ENCODE assay signal across 8 mouse cellular contexts in the genomic region with DNA sequence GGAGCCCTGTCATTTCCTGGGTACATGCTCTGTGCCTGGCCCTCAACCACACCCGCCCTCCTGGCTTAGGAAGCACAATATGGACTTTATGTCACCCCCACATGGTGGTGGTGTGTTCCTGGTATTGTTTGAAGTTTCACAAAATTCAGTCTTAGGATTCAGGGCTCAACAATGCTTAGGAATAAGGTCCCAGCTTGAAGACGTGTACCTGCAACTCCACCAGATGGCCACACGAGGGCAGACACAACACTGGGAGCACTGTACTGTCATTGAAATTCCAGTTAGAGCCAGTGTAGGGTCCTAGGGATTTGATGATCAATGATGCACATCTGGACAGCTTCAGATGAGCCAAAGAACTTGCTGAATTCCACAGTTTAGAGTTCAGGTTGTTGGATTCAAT. TPM values are rescaled to one million over a fixed set of nuclear protein-coding genes. Genes with fewer than 3 reads are reported as not detected.
DNase-seq lines count a peak whose midpoint lies in the region; ATAC-seq and TF ChIP-seq lines count a peak whose summit lies in the region.

No protein-coding gene starts in this region.

- WGBS in neural tube, embryonic 13.5 days = 19% methylated on average over 3 of the region's 3 CpGs

- H3K9ac ChIP-seq in neural tube, embryonic 13.5 days = no peak overlapping the region

- intact Hi-C loops in left cerebral cortex, postnatal 36 days (cut with DNase I) = loop anchor here (2.0 to 5.0 kb wide), 2 partner anchors 44 to 127 kb away; no protein-coding TSS in a partner anchor
- intact Hi-C loops in gastrocnemius, postnatal 36 days (cut with DNase I) = no loop called here

- peak; percentile 12 to 64 for DNase-seq in heart, adult 18-20 months
- no peak for DNase-seq in heart, adult 9 months (ENCODE audit: low spot score in 2 of 2)
- peak; percentile 46 for DNase-seq in cerebellum, adult 8-10 months
- peak; percentile 48 to 76 for DNase-seq in frontal cortex, postnatal 36 days (ENCODE audit: low spot score in 2 of 2)
- DNase-seq in left cerebral cortex, postnatal 36 days (ENCODE audit: low spot score in 2 of 2) = peak; percentile 48 to 55
- DNase-seq in gastrocnemius, postnatal 36 days = no peak

- H3K27ac ChIP-seq in neural tube, embryonic 13.5 days (replicated peaks) = no peak overlapping the region

- no peaks in the 10 kb centered on the region for H3K27me3 ChIP-seq in E14TG2a.4 (ENCODE audit: insufficient read depth, low read length)
- H3K27me3 ChIP-seq in neural tube, embryonic 13.5 days = no peaks in the 10 kb centered on the region

- ATAC-seq in neural tube, embryonic 13.5 days (ENCODE audit: low read depth) = peak; percentile 21; the same call in 1 of the 2 replicates

- no peaks in the 10 kb centered on the region for H3K9me3 ChIP-seq in E14TG2a.4 (ENCODE audit: low read length)
- H3K9me3 ChIP-seq in neural tube, embryonic 13.5 days = no peaks in the 10 kb centered on the region

- peaks cover 81% of the 10 kb centered on the region for H3K36me3 ChIP-seq in E14TG2a.4 (ENCODE audit: insufficient read depth, low read length)
- H3K36me3 ChIP-seq in neural tube, embryonic 13.5 days = peaks cover 80% of the 10 kb centered on the region

- TF ChIP-seq CTCF in E14TG2a.4 (conservative IDR thresholded peaks at IDR 0.05; ENCODE audit: low read length) = peak; percentile 82

- H3K4me1 ChIP-seq in E14TG2a.4 (replicated peaks; ENCODE audit: low read depth, low read length) = peaks cover 15% of the 10 kb centered on the region
- no peaks in the 10 kb centered on the region for H3K4me1 ChIP-seq in neural tube, embryonic 13.5 days (replicated peaks)

- H3K4me2 ChIP-seq in neural tube, embryonic 13.5 days = no peak overlapping the region

- H3K4me3 ChIP-seq in E14TG2a.4 (replicated peaks; ENCODE audit: low read length) = no peak overlapping the region
- no peak overlapping the region for H3K4me3 ChIP-seq in neural tube, embryonic 13.5 days

RNA-seq across cellular contexts. Expression of a gene that starts 47.5 kb away (rescaled TPM):
- total RNA-seq in heart, adult 18-20 months (2021) = 1 to 10 TPM; 5.1 to 6.0 TPM
- 1 to 10 TPM; 5.2 to 9.2 TPM for total RNA-seq in left cerebral cortex, postnatal 36 days (2021)
- polyA plus RNA-seq in neural tube, embryonic 13.5 days (2015; fragmentation: Nextera tagmentation; extraction: Ambion mirVana) = 3.6 and 6.3 TPM in 2 replicates
- total RNA-seq in gastrocnemius, postnatal 36 days (2021) = 10 to 100 TPM; 25.4 to 26.9 TPM

RNA-seq across cellular contexts. Expression of a gene that starts 47.5 kb away (rescaled TPM):
- total RNA-seq in heart, adult 18-20 months (2021) = under 1 TPM; 0.54 to 0.99 TPM
- total RNA-seq in left cerebral cortex, postnatal 36 days (2021) = 100 to 1,000 TPM; 199 to 200 TPM
- 739 and 776 TPM in 2 replicates for polyA plus RNA-seq in neural tube, embryonic 13.5 days (2015; fragmentation: Nextera tagmentation; extraction: Ambion mirVana)
- under 1 TPM in 1 of 2 experiments, not detected in 1; 0.38 TPM for total RNA-seq in gastrocnemius, postnatal 36 days (2021)

RNA-seq across cellular contexts. Expression of a gene that starts 49.1 kb away (rescaled TPM):
- 1 to 10 TPM; 4.9 to 7.9 TPM for total RNA-seq in heart, adult 18-20 months (2021)
- total RNA-seq in left cerebral cortex, postnatal 36 days (2021) = 10 to 100 TPM; 12.0 to 14.1 TPM
- polyA plus RNA-seq in neural tube, embryonic 13.5 days (2015; fragmentation: Nextera tagmentation; extraction: Ambion mirVana) = 4.9 and 5.5 TPM in 2 replicates
- total RNA-seq in gastrocnemius, postnatal 36 days (2021) = 1 to 10 TPM; 7.9 to 8.5 TPM

Comparison
In these comparisons a context has a peak if more than half of its experiments do, and no peak if none do; other contexts are left out.
1. DNase-seq: peak in heart, adult 18-20 months (2 of 2), cerebellum, adult 8-10 months (single experiment), frontal cortex, postnatal 36 days (2 of 2) and left cerebral cortex, postnatal 36 days (2 of 2); none in heart, adult 9 months (0 of 2) and gastrocnemius, postnatal 36 days (0 of 2).
2. RNA of a gene that starts 47.5 kb away (total RNA-seq): 199 to 200 TPM in left cerebral cortex, postnatal 36 days; 0.54 to 0.99 TPM in heart, adult 18-20 months and 0.38 TPM in gastrocnemius, postnatal 36 days; every median in the first group is over 100 times any median in the second.